Mouse (Mus musculus) kidney, adult 2 months (tissue): ENCODE measurements around the gene Tap2. TPM values are rescaled to one million over a fixed set of nuclear protein-coding genes. Genes with fewer than 3 reads are reported as not detected.

ENCODE experiments used
- DNase-seq: peaks from one replicate; pipeline ENCODE4 v3.0.0; 2021
- H3K27ac ChIP-seq: fragments of 200-500 bp; 2 replicates; pipeline ENCODE4 v1.5.1; 2012; ENCODE audit warnings: low read depth, low read length, control low read depth, inconsistent platforms; ENCODE audit not compliant: insufficient read depth
- H3K27me3 ChIP-seq: fragments of 200-500 bp; replicated peaks from 2 replicates; pipeline ENCODE4 v1.6.1; 2012; ENCODE audit warnings: mild to moderate bottlenecking, moderate library complexity, low read length, inconsistent platforms; ENCODE audit not compliant: control insufficient read depth, insufficient read depth
- H3K36me3 ChIP-seq: fragments of 200-500 bp; 2 replicates; pipeline ENCODE4 v1.6.1; 2012; ENCODE audit warnings: mild to moderate bottlenecking, moderate library complexity, low read length, inconsistent platforms; ENCODE audit not compliant: control insufficient read depth, insufficient read depth
- H3K4me1 ChIP-seq: fragments of 200-500 bp; 2 replicates; pipeline ENCODE4 v1.6.1; 2011; ENCODE audit warnings: low read length; ENCODE audit not compliant: control insufficient read depth, insufficient read depth
- H3K4me3 ChIP-seq: fragments of 200-500 bp; 2 replicates; pipeline ENCODE4 v1.5.1; 2011; ENCODE audit warnings: mild to moderate bottlenecking, low read depth, low read length, control low read depth; ENCODE audit not compliant: insufficient read depth
- CTCF ChIP-seq: fragments of 200-500 bp; conservative IDR thresholded peaks from 2 replicates; pipeline ENCODE4 v1.5.1; 2011; ENCODE audit warnings: low read depth, mild to moderate bottlenecking, control low read depth, low read length, moderate library complexity, mixed read lengths; ENCODE audit not compliant: insufficient read depth, insufficient read length
- POLR2A ChIP-seq: fragments of 200-500 bp; IDR thresholded peaks from one replicate; pipeline ENCODE4 v1.6.1; 2011; ENCODE audit warnings: low read depth, low read length, control low read depth
- WGBS: fragments of 180-500 bp; shearing (Covaris S2); methylation state at CpG from one replicate; pipeline ENCODE4 v1.1.7; 2018; 5-methylcytosine and 5-hydroxymethylcytosine counted together
- polyA plus RNA-seq: library from polyadenylated mRNA; depleted of rRNA; stranded (reverse); fragments of >200 nt; gene quantifications from 2 replicates; pipeline ENCODE4 v1.2.3, GENCODE M21; 2012

Tap2 gene
- polyA plus RNA-seq, 1 experiment: 29.2 TPM

GRCm38 (mm10) chr17:34172528-34172927 lies 30.8 kb upstream of the Tap2 start:
- TF ChIP-seq POLR2A (no peak), CTCF (peak; percentile 27; the same call in 1 of the 2 replicates)
- H3K27me3 ChIP-seq: no peaks in the 10 kb centered on the region
- 98% methylated on average over 5 of the region's 5 CpGs for WGBS

GRCm38 (mm10) chr17:34174075-34174474 lies 29.3 kb upstream of the Tap2 start:
- Histone ChIP-seq H3K4me3 (no peak overlapping the region), H3K4me1 (no peaks in the 10 kb centered on the region), H3K36me3 (no peaks in the 10 kb centered on the region), H3K27ac (no peak overlapping the region), H3K27me3 (no peaks in the 10 kb centered on the region)
- no peak for DNase-seq
- TF ChIP-seq POLR2A (no peak), CTCF (no peak)
- WGBS: 52% methylated on average over 1 of the region's 1 CpGs

More at GRCm38 (mm10) chr17:34172528-34172927, 30.8 kb upstream of the Tap2 start:
- no peak overlapping the region for H3K27ac ChIP-seq
- H3K4me3 ChIP-seq: no peak overlapping the region
- no peaks in the 10 kb centered on the region for H3K36me3 ChIP-seq
- no peaks in the 10 kb centered on the region for H3K4me1 ChIP-seq
- no peak for DNase-seq

GRCm38 (mm10) chr17:34177179-34177578 lies 26.1 kb upstream of the Tap2 start:
- H3K27me3 ChIP-seq: no peaks in the 10 kb centered on the region
- H3K4me1 ChIP-seq: no peaks in the 10 kb centered on the region
- no peaks in the 10 kb centered on the region for H3K36me3 ChIP-seq
- 80% methylated on average over 4 of the region's 4 CpGs for WGBS
- no peak overlapping the region for H3K4me3 ChIP-seq
- TF ChIP-seq POLR2A (no peak), CTCF (no peak)
- H3K27ac ChIP-seq: no peak overlapping the region
- DNase-seq: no peak

GRCm38 (mm10) chr17:34179019-34179418 lies 24.3 kb upstream of the Tap2 start:
- no peak for DNase-seq
- WGBS: 62% methylated on average over 6 of the region's 6 CpGs
- Histone ChIP-seq H3K4me1 (no peaks in the 10 kb centered on the region), H3K27ac (no peak overlapping the region), H3K36me3 (no peaks in the 10 kb centered on the region), H3K4me3 (no peak overlapping the region), H3K27me3 (no peaks in the 10 kb centered on the region)
- TF ChIP-seq CTCF (no peak), POLR2A (no peak)

GRCm38 (mm10) chr17:34179913-34180859 lies 23.1 kb upstream of the Tap2 start:
- H3K4me1 ChIP-seq: no peaks in the 10 kb centered on the region
- no peaks in the 10 kb centered on the region for H3K36me3 ChIP-seq
- H3K27me3 ChIP-seq: no peaks in the 10 kb centered on the region
- H3K4me3 ChIP-seq: no peak overlapping the region
- TF ChIP-seq CTCF: no peak
- no peak for TF ChIP-seq POLR2A
- WGBS: 64% methylated on average over 13 of the region's 13 CpGs
- no peak overlapping the region for H3K27ac ChIP-seq
- peak; percentile 40 for DNase-seq

- DNase-seq: no peak
- Histone ChIP-seq H3K4me3 (no peak overlapping the region), H3K36me3 (no peaks in the 10 kb centered on the region), H3K4me1 (no peaks in the 10 kb centered on the region), H3K27me3 (no peaks in the 10 kb centered on the region), H3K27ac (no peak overlapping the region)
- WGBS: 75% methylated on average over 15 of the region's 15 CpGs
- TF ChIP-seq CTCF: no peak
- no peak for TF ChIP-seq POLR2A
Measured at GRCm38 (mm10) chr17:34183564-34184219, 19.6 kb upstream of the Tap2 start.

GRCm38 (mm10) chr17:34185526-34185925 lies 17.8 kb upstream of the Tap2 start:
- no peaks in the 10 kb centered on the region for H3K36me3 ChIP-seq
- H3K27me3 ChIP-seq: no peaks in the 10 kb centered on the region
- DNase-seq: no peak

More at GRCm38 (mm10) chr17:34185526-34185925, 17.8 kb upstream of the Tap2 start:
- H3K4me1 ChIP-seq: no peaks in the 10 kb centered on the region
- H3K27ac ChIP-seq: no peak overlapping the region
- 92% methylated on average over 9 of the region's 9 CpGs for WGBS
- TF ChIP-seq POLR2A (no peak), CTCF (no peak)
- no peak overlapping the region for H3K4me3 ChIP-seq
